Mouse (Mus musculus) embryo, embryonic 11.5 days (tissue): ENCODE data around the gene Arhgef38.

Source experiments
- DNase-seq: peaks from one replicate; pipeline ENCODE4 v3.0.0-alpha.2; 2012; ENCODE audit warnings: low read depth, low spot score

Gene Arhgef38

GRCm38 (mm10) chr3:133165130-133165529 is 69.6 kb downstream of the Arhgef38 start:
- DNase-seq = no peak

GRCm38 (mm10) chr3:133163913-133164406 is 70.8 kb downstream of the Arhgef38 start:
- no peak for DNase-seq

- DNase-seq = no peak
These were observed 71.6 kb downstream of the Arhgef38 start for GRCm38 (mm10) chr3:133163174-133163573.

DNA sequence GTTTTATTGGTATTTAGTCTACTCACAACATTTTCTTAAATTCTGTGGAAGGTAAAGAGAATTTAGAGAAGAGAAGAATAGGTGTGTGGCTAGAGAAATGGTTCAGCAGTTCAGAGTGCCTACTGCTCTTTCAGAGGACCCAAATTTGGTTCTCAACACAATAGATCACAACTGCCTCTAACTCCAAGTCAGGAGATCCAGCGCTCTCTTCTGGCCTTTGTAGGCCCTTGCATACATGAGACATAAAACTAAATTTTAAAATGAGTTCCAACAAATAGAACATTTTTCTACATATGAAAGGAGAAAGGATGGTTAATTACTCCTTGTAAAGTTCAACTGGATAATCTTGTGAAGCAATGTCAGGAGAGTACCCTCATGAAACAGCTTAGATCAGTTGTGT is 73.3 kb downstream of the Arhgef38 start:
- no peak for DNase-seq

DNA sequence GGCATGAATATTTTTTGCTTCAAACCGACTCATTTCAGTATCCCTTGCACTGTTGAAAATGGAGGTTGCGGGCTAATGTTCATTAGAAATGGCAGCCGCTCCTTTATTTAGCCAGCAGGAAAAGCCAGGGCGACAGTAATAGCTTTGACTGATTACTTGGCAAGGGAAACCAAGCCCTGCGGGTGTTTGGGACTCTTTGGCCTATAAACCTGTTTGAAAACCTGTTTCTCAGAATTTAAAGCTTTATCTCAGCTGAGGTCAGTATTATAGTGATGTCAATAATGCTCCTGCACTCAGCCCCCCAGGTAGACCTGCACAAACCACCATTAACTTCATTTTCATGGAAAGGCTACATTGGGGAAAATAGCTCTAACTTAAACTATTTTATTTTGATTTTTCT is 76.5 kb downstream of the Arhgef38 start:
- no peak for DNase-seq

GRCm38 (mm10) chr3:133154683-133155082 is 80.1 kb downstream of the Arhgef38 start:
- no peak for DNase-seq

DNA sequence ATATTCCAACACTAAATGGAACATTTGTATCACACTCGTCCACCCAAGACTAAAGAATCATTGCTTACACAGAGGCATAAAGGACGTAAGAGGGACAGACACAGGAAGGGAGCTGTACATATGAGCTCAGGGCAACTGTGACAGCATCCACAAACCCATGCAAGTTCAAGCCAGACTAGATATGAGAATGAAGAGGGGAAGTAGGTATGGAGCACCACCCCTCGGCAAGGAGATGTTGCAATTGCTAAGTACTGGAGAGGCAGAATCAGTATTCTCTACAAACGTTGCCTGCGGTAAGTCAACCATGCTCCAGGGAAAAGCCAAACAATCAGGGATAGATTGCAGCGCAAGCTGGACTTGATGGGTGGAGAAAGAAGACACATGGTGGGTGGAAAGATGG is 81.1 kb downstream of the Arhgef38 start:
- DNase-seq = no peak

- DNase-seq = no peak
These were observed 81.9 kb downstream of the Arhgef38 start for GRCm38 (mm10) chr3:133152831-133153230.

DNA sequence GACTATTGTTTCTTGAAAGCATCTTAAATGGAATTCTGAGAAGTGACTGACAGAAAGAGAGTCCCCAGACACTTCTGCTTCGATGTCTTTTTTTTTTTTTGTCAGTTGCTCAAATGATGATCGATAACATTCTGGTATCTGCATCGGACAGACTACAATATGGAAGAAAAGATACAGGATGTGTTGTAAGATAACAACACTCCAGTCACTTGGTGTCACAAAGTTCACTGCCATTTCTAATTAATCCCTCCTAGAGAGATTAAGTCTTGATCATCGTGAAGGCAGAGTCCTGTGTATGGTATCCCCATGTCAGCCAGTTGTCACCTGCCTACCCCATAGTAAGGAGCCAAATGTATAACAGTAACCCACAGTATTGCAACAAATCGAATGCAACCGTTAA is 83.1 kb downstream of the Arhgef38 start:
- DNase-seq = no peak

GRCm38 (mm10) chr3:133144511-133145147 is 90.1 kb downstream of the Arhgef38 start:
- no peak for DNase-seq

GRCm38 (mm10) chr3:133141877-133142276 is 92.9 kb downstream of the Arhgef38 start:
- no peak for DNase-seq

GRCm38 (mm10) chr3:133132611-133133010 is 102.1 kb downstream of the Arhgef38 start:
- no peak for DNase-seq

GRCm38 (mm10) chr3:133131372-133131771 is 103.4 kb downstream of the Arhgef38 start:
- no peak for DNase-seq

DNA sequence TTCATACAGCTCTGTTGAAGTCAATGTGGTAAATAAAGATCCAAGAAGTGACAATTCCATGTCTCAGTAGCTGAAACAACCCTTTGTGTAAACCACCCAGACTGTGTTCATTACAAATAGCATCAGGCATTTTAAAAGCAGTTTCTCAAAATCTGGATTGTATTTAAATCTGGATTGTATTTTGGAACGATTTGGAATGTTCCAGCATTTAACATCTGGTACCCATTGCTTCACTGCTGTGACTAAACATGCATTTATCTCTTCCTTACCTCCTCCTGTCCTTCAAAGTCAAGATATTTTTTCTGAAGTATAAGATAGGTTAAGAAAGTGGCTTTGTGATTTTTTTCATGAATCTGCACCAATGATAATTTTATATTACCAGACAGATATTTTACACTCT is 121.5 kb downstream of the Arhgef38 start:
- no peak for DNase-seq

GRCm38 (mm10) chr3:133111741-133112140 is 123.0 kb downstream of the Arhgef38 start:
- DNase-seq = no peak

DNA sequence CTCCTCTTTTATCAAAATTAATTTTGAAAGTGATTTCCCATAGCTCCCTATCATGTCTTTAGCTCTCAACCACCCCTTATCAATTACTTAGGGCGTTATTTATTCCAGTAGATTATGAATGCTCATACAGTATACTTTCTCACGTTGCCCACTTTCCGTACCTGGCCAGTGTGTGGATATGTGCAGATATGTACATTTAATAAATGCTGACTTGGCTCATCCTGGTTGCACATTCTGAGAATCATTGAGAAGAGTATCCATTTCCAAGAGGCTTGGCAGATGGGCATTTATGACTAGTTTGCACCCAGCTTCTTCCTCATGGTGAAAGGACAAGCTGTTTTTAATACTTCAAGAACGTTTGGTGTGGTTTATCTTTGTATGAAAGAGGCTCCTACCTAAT is 124.9 kb downstream of the Arhgef38 start:
- DNase-seq = no peak

- DNase-seq = no peak
These were observed 126.0 kb downstream of the Arhgef38 start for GRCm38 (mm10) chr3:133108731-133109130.

- no peak for DNase-seq
These were observed 130.3 kb downstream of the Arhgef38 start for GRCm38 (mm10) chr3:133104436-133104835.

- no peak for DNase-seq
These were observed 131.0 kb downstream of the Arhgef38 start for GRCm38 (mm10) chr3:133103768-133104167.

DNA sequence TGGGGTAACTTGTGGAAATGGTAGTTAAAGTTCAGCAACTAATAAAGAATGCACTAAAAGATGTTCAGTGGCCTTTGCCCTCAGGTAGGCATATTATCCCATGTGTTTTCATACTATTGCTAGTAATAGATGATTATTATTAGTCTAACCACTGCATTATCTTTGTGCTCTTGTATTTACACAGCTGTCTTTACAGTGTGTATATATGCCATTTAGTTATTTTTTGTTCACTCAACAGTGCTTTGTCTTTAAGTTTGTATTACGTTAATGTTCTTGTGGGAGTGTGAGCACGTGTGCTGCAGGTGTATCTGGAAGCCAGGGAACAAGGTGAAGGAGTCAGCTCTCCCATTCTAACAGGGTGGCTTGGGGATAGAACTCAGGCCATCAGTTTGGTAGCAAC is 135.8 kb downstream of the Arhgef38 start:
- DNase-seq = no peak

- no peak for DNase-seq
These were observed 136.4 kb downstream of the Arhgef38 start for GRCm38 (mm10) chr3:133098336-133098735.

DNA sequence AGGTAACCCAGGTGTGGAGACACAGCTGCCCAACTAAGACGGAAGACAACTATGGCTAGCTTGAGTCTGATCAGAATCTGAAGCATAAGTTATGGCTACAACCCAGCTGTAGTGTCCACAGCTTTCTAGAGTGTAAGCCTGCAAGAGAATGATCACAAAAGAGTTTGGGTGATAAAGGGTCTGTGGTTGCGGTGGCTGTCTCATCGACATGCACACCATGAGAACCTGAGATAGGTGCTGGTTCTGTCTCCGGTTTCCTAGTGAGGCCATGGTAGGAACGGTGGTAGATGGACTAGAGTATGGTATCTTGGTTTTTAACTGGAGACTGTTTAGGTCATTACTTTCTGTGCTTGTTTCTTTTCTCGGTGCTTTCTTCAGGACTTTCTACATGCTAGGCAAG is 136.8 kb downstream of the Arhgef38 start:
- DNase-seq = no peak

DNA sequence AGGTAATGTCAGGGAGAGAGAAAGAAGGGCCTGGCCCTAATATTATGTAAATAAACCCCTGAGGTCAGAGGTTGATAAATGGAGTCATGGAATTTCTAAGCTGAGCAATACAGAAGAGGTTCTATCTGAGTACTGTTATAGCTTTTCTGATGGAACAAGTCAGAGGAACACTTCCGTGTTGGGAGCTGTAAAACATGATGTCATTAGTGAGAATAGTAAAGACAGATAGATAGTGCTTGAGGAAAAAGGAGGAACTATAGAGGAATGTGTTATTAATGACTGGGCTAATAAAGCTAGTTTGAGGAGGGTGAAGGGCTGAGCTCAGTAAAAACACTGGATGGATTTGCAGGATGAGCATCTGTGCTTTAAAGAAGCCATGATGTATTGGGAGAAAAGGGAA is 140.4 kb downstream of the Arhgef38 start:
- DNase-seq = no peak

- no peak for DNase-seq
These were observed 141.8 kb downstream of the Arhgef38 start for GRCm38 (mm10) chr3:133092936-133093335.
